Mouse (Mus musculus): ENCODE results near the gene Zswim4.

DNA sequence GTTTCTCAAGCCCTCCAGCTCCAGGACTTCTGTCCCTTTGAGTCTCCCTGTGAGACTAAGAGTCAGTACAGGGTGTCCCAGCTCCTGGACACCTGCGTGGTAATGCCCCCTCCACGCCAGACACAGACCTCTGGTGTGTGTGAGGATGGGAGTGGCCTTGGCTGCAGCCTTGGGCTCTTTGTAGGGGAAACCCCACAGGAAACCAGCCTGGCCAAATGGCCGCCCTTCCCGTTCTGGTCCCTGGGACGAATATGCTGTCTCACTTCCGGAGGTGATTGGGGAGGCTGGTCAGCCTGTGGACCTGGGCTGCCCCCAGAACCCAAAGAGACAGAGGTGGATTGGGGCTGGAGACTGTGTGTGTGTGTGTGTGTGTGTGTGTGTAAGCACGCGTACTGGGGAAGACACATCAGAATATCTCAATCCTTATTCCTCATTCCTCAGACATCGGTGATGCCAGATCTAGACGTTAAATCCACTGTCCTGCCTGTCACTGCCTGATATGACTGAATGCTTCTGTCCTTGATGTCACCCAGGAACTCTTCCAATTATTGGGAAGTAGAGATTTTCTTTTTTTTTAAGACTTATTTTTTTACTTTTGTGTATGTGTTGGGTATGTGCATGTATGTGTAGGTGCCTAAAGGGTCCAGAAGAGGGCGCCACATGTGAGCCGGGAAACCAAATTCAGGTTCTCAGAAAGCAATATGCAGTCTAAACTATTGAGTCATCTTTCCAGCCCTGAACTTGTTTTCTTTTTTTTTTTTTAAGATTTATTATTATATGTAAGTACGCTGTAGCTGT, 32.7 kb downstream of the Zswim4 start:
- TF ChIP-seq CTCF (conservative IDR thresholded peaks at IDR 0.05; ENCODE audit: low read length) (peak; percentile 53), NANOG (IDR thresholded peaks at IDR 0.05; ENCODE audit: borderline replicate concordance, low read length) (no peak), POU5F1 (IDR thresholded peaks at IDR 0.05; ENCODE audit: borderline replicate concordance, low read length) (no peak)
